Mouse (Mus musculus): Measurements from ENCODE around the gene Nr1i3. TPM values are rescaled to one million over a fixed set of nuclear protein-coding genes. Genes with fewer than 3 reads are reported as not detected.

Nr1i3 gene
- total and polyA plus RNA-seq, 3 experiments: 0.24 to 1.7 TPM; not detected in 1

- no peak within 1 kb of the TSS for H3K27ac ChIP-seq (ENCODE audit: control insufficient read depth, low read depth, low read length)
- H3K9me3 ChIP-seq (replicated peaks; ENCODE audit: insufficient read depth, low read length): no peaks in the 10 kb centered on the region
- H3K4me3 ChIP-seq (ENCODE audit: control insufficient read depth in 1 of 2, insufficient read depth in 1 of 2, low read depth in 2 of 2, low read length in 2 of 2): no peak within 1 kb of the TSS
- no peak within 1 kb of the TSS for H3K9ac ChIP-seq (ENCODE audit: control insufficient read depth, low read depth, low read length, poor library complexity, severe bottlenecking)
- no peaks in the 10 kb centered on the region for H3K79me2 ChIP-seq (ENCODE audit: control insufficient read depth, insufficient read depth, low read length, poor library complexity)
- H3K27me3 ChIP-seq (ENCODE audit: control insufficient read depth in 1 of 2, insufficient read depth in 2 of 2, low read length in 2 of 2): peaks cover 0 to 3% of the 10 kb centered on the region in 2 experiments; a peak in 2 of 4 replicates
- no peak for TF ChIP-seq TCF12 (IDR thresholded peaks at IDR 0.05; ENCODE audit: low read depth, low read length)
- no peak for TF ChIP-seq MYC (IDR thresholded peaks at IDR 0.05; ENCODE audit: low read depth, low read length)
- TF ChIP-seq MYB (IDR thresholded peaks at IDR 0.05; ENCODE audit: low read depth, low read length): no peak
- TF ChIP-seq USF1 (IDR thresholded peaks at IDR 0.05; ENCODE audit: low read depth, low read length): no peak
- no peak for TF ChIP-seq SMC3 (IDR thresholded peaks at IDR 0.05; ENCODE audit: low read depth, low read length)
- no peak for TF ChIP-seq MAZ (IDR thresholded peaks at IDR 0.05; ENCODE audit: low read depth, low read length)
- TF ChIP-seq NRF1 (IDR thresholded peaks at IDR 0.05; ENCODE audit: insufficient read depth, low read depth, low read length, poor library complexity, severe bottlenecking): no peak
- TF ChIP-seq ETS1 (IDR thresholded peaks at IDR 0.05; ENCODE audit: low read depth, low read length): no peak
- TF ChIP-seq CHD2 (IDR thresholded peaks at IDR 0.05; ENCODE audit: low read length): no peak
- TF ChIP-seq ZNF384 (IDR thresholded peaks at IDR 0.05; ENCODE audit: low read depth, low read length): no peak
- TF ChIP-seq SIN3A (IDR thresholded peaks at IDR 0.05; ENCODE audit: low read length): no peak
- TF ChIP-seq CTCF (IDR thresholded peaks at IDR 0.05 in 2 of 3, conservative IDR thresholded peaks at IDR 0.05 in 1 of 3; ENCODE audit: control insufficient read depth in 1 of 3, insufficient read depth in 1 of 3, low read depth in 2 of 3, low read length in 3 of 3, poor library complexity in 1 of 3, severe bottlenecking in 1 of 3): no peak
- no peak for TF ChIP-seq ELF1 (IDR thresholded peaks at IDR 0.05; ENCODE audit: low read depth, low read length)
- no peak for TF ChIP-seq USF2 (IDR thresholded peaks at IDR 0.05; ENCODE audit: borderline replicate concordance in 1 of 2, insufficient read depth in 1 of 2, low read depth in 1 of 2, low read length in 2 of 2)
- no peak for TF ChIP-seq RCOR1 (IDR thresholded peaks at IDR 0.05; ENCODE audit: low read depth, low read length)
- no peak for TF ChIP-seq MAX (IDR thresholded peaks at IDR 0.05; ENCODE audit: low read length)
- no peak for TF ChIP-seq JUND (IDR thresholded peaks at IDR 0.05; ENCODE audit: low read depth, low read length)
- TF ChIP-seq TAL1 (IDR thresholded peaks at IDR 0.05; ENCODE audit: low read length): no peak
- H3K4me1 ChIP-seq (ENCODE audit: control insufficient read depth in 1 of 2, insufficient read depth in 2 of 2, low read length in 2 of 2): peaks cover 0 to 5% of the 10 kb centered on the region in 2 experiments; a peak in 1 of 4 replicates
- no peak for DNase-seq (ENCODE audit: low read depth, low spot score)
- H3K36me3 ChIP-seq (ENCODE audit: control insufficient read depth in 1 of 2, insufficient read depth in 2 of 2, low read length in 2 of 2): peaks cover 0 to 4% of the 10 kb centered on the region in 2 experiments; a peak in 2 of 4 replicates
Measured at GRCm38 (mm10) chr1:171195887-171196397, 17.8 kb upstream of the Nr1i3 start, which contains the start of gene Pcp4l1. Gene Pcp4l1, minus strand, starts transcription at chr1:171196268.

GRCm38 (mm10) chr1:171199532-171199931 lies 14.2 kb upstream of the Nr1i3 start:
- no peaks in the 10 kb centered on the region for H3K36me3 ChIP-seq (ENCODE audit: control insufficient read depth in 1 of 2, insufficient read depth in 2 of 2, low read length in 2 of 2)
- H3K27ac ChIP-seq (ENCODE audit: control insufficient read depth, low read depth, low read length): no peak overlapping the region
- H3K4me1 ChIP-seq (ENCODE audit: control insufficient read depth in 1 of 2, insufficient read depth in 2 of 2, low read length in 2 of 2): no peaks in the 10 kb centered on the region; a peak in 1 of 4 replicates
- no peaks in the 10 kb centered on the region for H3K27me3 ChIP-seq (ENCODE audit: control insufficient read depth in 1 of 2, insufficient read depth in 2 of 2, low read length in 2 of 2)
- H3K9me3 ChIP-seq (replicated peaks; ENCODE audit: insufficient read depth, low read length): no peaks in the 10 kb centered on the region
- no peak for DNase-seq (ENCODE audit: low read depth, low spot score)
- H3K9ac ChIP-seq (ENCODE audit: control insufficient read depth, low read depth, low read length, poor library complexity, severe bottlenecking): no peak overlapping the region
- H3K79me2 ChIP-seq (ENCODE audit: control insufficient read depth, insufficient read depth, low read length, poor library complexity): no peaks in the 10 kb centered on the region
- TF ChIP-seq RCOR1 (IDR thresholded peaks at IDR 0.05; ENCODE audit: low read depth, low read length) (no peak), GATA1 (IDR thresholded peaks at IDR 0.05; ENCODE audit: low read depth, low read length) (no peak)
- H3K4me3 ChIP-seq (ENCODE audit: control insufficient read depth in 1 of 2, insufficient read depth in 1 of 2, low read depth in 2 of 2, low read length in 2 of 2): no peak overlapping the region

Data from MEL (cell line).